Mouse (Mus musculus): ENCODE data around the gene Hexb. TPM values are rescaled to one million over a fixed set of nuclear protein-coding genes. Genes with fewer than 3 reads are reported as not detected.
"Not testable (repeated sequence)": the region's sequence is repeated elsewhere in the genome, so short reads cannot be mapped to it uniquely, and the experiment has no call there.

Hexb gene
- polyA plus RNA-seq, 1 experiment from 2014 or later: 26.1 TPM

DNA sequence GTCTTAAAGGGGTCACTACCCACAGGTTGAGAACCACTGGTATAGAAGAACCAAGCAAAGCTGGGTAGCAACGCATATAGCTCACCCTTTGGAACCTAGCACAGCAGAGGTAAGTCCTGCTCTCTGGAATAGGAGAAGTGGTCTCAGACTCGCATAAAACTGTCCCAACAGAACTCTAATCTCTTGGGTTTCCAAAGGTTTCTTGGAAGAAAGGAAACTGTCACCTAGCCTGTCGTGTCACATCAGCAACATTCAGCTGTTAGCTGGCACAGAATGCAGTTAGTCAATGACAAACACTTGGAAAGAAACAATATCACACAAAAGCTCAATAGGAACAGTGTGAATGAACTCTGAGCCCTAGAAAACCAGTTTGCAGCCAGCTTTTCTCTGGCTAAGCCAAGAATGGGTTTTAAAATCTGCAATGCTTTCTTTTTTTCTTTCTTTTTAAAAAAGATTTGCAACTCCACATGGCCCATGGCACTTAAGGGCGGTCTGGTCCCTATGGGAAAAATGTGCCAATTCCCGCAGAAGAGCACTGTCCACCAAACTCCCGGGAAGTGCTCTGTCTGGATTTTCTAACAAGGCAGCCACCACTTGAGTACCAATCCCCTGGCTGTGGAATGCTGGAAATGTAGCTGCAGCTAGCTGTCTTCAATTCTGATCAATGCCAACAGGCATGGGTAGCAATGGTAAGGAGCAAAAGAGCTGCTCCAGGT is 17.9 kb downstream of the Hexb start:
- DNase-seq (ENCODE audit: low spot score, missing footprints): peak; percentile 67
- H3K9me3 ChIP-seq (ENCODE audit: control insufficient read depth, low read length): no peaks in the 10 kb centered on the region
- no peak overlapping the region for H3K9ac ChIP-seq (ENCODE audit: low read length)
- no peak overlapping the region for H3K4me3 ChIP-seq (ENCODE audit: low read depth, low read length)
- WGBS: 66% methylated on average over 6 of the region's 6 CpGs
- no peaks in the 10 kb centered on the region; the same call in 1 of the 2 replicates for H3K36me3 ChIP-seq (ENCODE audit: control insufficient read depth, insufficient read depth, low read length)
- 0 out of 2 replicates have a peak, but pooled peaks cover 2% of the 10 kb centered on the region for H3K4me1 ChIP-seq (ENCODE audit: control insufficient read depth, insufficient read depth, low read length)
- no peaks in the 10 kb centered on the region for H3K27me3 ChIP-seq (ENCODE audit: control insufficient read depth, insufficient read depth, low read length)
- no peak overlapping the region for H3K4me2 ChIP-seq
- no peak for ATAC-seq (ENCODE audit: low FRiP score)
- no peak overlapping the region for H3K27ac ChIP-seq (ENCODE audit: low read depth, low read length)

DNA sequence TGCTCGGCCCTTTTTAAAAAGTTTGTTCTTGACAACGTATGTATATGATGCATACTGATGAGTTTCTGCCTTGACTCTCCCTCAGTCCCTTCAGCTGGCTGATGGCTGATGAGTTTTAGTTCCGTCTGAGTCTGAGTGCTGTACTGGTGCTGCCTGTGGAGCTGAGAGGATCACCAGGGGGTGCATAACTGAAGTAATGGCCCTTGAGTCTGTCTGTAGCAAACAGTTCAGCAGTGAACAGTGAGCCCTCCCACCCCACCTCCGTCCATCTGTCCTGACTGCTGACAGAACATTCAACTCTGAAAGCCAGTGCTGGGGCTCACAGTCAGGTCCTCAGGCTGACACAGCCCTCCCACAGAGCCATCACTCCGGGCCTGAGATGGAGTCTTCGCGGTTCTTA is 19.2 kb downstream of the Hexb start:
- Histone ChIP-seq H3K27ac (ENCODE audit: low read depth, low read length) (no peak overlapping the region), H3K4me2 (no peak overlapping the region), H3K9ac (ENCODE audit: low read length) (no peak overlapping the region), H3K4me1 (ENCODE audit: control insufficient read depth, insufficient read depth, low read length) (0 out of 2 replicates have a peak, but pooled peaks cover 2% of the 10 kb centered on the region), H3K4me3 (ENCODE audit: low read depth, low read length) (no peak overlapping the region), H3K36me3 (ENCODE audit: control insufficient read depth, insufficient read depth, low read length) (peaks cover 10% of the 10 kb centered on the region), H3K27me3 (ENCODE audit: control insufficient read depth, insufficient read depth, low read length) (no peaks in the 10 kb centered on the region), H3K9me3 (ENCODE audit: control insufficient read depth, low read length) (no peaks in the 10 kb centered on the region)
- no peak for DNase-seq (ENCODE audit: low spot score, missing footprints)
- ATAC-seq (ENCODE audit: low FRiP score): no peak
- WGBS: 71% methylated on average over 7 of the region's 7 CpGs

DNA sequence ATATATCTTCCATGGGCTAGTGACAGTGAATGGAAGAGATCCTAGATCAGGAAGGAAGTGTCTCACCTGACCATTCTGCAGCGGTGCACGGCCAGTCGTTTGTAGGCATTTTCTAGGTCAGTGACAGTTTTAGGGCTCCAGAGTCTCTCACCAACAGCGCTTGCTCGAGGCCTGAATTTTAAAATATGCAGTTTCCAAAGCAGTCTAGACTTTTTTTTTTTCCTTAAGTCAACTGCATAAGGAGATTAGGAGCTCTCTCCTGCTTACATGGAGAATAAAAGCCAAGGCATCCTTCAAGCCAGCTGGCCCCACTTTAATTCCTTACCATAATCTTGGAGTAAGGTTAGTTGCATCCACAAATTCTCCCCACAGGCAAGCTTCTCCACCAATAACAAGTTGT is 21.4 kb downstream of the Hexb start:
- Histone ChIP-seq H3K9me3 (ENCODE audit: control insufficient read depth, low read length) (no peaks in the 10 kb centered on the region), H3K9ac (ENCODE audit: low read length) (no peak overlapping the region), H3K36me3 (ENCODE audit: control insufficient read depth, insufficient read depth, low read length) (peaks cover 14% of the 10 kb centered on the region), H3K27me3 (ENCODE audit: control insufficient read depth, insufficient read depth, low read length) (no peaks in the 10 kb centered on the region), H3K4me2 (no peak overlapping the region), H3K4me3 (ENCODE audit: low read depth, low read length) (no peak overlapping the region), H3K4me1 (ENCODE audit: control insufficient read depth, insufficient read depth, low read length) (0 out of 2 replicates have a peak, but pooled peaks cover 2% of the 10 kb centered on the region), H3K27ac (ENCODE audit: low read depth, low read length) (no peak overlapping the region; the same call in 1 of the 2 replicates)
- ATAC-seq (ENCODE audit: low FRiP score): no peak
- no peak for DNase-seq (ENCODE audit: low spot score, missing footprints)
- WGBS: 76% methylated on average over 5 of the region's 5 CpGs

DNA sequence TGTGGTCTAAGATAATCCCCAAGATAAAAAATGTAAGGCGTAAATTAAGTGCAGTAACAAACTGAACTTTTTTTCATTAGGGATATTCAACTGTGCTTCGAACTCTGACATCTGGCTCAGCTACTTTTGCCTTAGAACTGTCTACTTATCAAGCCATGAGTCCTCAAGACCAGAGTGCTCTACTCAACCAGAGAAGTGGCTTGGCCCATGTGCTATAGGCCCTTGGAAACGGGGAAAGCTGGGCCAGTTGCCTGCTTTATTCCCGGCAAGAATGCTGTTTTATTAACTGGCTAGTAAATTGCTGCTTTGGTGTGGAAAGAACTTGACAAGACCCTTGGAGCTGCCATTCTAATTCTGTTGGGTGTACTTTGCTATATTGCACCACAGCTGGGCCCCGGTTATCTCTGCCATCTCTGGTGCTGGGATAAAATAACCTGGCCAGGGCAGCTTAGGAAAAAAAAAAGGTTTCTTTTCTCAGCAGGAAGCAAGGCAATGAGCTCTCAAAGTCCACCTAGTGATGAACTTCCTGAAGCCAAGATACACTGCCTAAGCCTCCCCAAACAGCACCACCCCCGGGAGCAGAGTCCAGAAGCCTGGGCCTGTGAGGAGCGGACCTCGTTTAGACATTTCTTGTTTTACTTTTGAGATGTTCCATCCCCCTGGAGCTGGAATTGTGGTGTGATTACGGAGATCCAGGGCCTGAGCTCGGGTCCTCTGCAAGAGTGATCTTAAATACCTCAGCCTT is 22.5 kb downstream of the Hexb start:
- DNase-seq (ENCODE audit: low spot score, missing footprints): no peak
- 91% methylated on average over 10 of the region's 10 CpGs for WGBS
- Histone ChIP-seq H3K27ac (ENCODE audit: low read depth, low read length) (no peak overlapping the region), H3K27me3 (ENCODE audit: control insufficient read depth, insufficient read depth, low read length) (no peaks in the 10 kb centered on the region), H3K9ac (ENCODE audit: low read length) (no peak overlapping the region), H3K4me2 (no peak overlapping the region), H3K4me3 (ENCODE audit: low read depth, low read length) (no peak overlapping the region), H3K4me1 (ENCODE audit: control insufficient read depth, insufficient read depth, low read length) (0 out of 2 replicates have a peak, but pooled peaks cover 2% of the 10 kb centered on the region), H3K9me3 (ENCODE audit: control insufficient read depth, low read length) (no peaks in the 10 kb centered on the region), H3K36me3 (ENCODE audit: control insufficient read depth, insufficient read depth, low read length) (peaks cover 16% of the 10 kb centered on the region)
- no peak for ATAC-seq (ENCODE audit: low FRiP score)

DNA sequence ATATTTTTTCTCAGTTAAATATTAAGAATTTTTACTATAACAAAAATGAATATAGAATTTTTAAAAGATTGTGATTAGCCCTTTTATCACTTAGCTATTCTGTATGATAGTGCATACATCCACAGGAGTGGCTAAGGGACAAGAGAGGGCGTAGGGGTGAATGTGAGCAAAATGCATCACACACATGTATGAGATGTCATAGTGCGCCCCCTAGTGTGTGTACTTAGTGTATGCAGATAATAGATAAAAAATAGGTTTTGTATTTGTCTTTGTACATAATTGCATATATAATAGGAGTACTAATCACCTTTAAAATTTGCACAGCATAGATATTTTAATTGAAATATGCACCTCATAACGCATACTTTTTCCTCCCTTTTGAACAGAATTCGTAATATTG is 52.3 kb downstream of the Hexb start:
- no peak for ATAC-seq (ENCODE audit: low FRiP score)
- no peak overlapping the region for H3K27ac ChIP-seq (ENCODE audit: low read depth, low read length)
- H3K27me3 ChIP-seq (ENCODE audit: control insufficient read depth, insufficient read depth, low read length): no peaks in the 10 kb centered on the region
- H3K4me3 ChIP-seq (ENCODE audit: low read depth, low read length): no peak overlapping the region
- no peak overlapping the region for H3K9ac ChIP-seq (ENCODE audit: low read length)
- DNase-seq (ENCODE audit: low spot score, missing footprints): peak; percentile 80
- WGBS: 62% methylated on average over 4 of the region's 4 CpGs
- no peaks in the 10 kb centered on the region for H3K9me3 ChIP-seq (ENCODE audit: control insufficient read depth, low read length)
- H3K36me3 ChIP-seq (ENCODE audit: control insufficient read depth, insufficient read depth, low read length): peaks cover 15% of the 10 kb centered on the region; the same call in 1 of the 2 replicates
- no peak overlapping the region for H3K4me2 ChIP-seq
- H3K4me1 ChIP-seq (ENCODE audit: control insufficient read depth, insufficient read depth, low read length): no peaks in the 10 kb centered on the region

DNA sequence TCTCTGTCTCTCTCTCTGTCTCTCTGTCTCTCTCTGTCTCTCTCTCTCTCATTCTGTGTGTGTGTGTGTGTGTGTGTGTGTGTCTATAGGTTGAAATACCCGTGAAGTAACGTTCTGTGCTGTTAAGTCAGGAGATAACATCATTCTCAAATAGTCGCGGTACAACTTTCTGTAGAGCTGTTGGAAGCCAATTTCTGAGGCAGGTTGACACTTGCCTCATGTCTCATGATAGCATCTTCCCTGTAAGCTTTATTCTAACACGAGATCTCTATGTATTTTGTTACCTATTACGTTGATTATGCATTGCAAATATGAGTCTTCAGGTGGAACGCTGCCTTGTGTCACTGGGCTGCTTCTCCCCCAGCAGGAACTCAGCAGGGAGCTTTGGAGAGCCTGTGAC is 55.8 kb downstream of the Hexb start:
- peaks cover 6% of the 10 kb centered on the region; the same call in 1 of the 2 replicates for H3K36me3 ChIP-seq (ENCODE audit: control insufficient read depth, insufficient read depth, low read length)
- no peak overlapping the region for H3K27ac ChIP-seq (ENCODE audit: low read depth, low read length)
- no peaks in the 10 kb centered on the region for H3K9me3 ChIP-seq (ENCODE audit: control insufficient read depth, low read length)
- no peak overlapping the region for H3K9ac ChIP-seq (ENCODE audit: low read length)
- H3K4me3 ChIP-seq (ENCODE audit: low read depth, low read length): no peak overlapping the region
- H3K4me2 ChIP-seq: no peak overlapping the region
- ATAC-seq (ENCODE audit: low FRiP score): no peak
- no peaks in the 10 kb centered on the region for H3K27me3 ChIP-seq (ENCODE audit: control insufficient read depth, insufficient read depth, low read length)
- DNase-seq (ENCODE audit: low spot score, missing footprints): no peak
- whole genome bisulfite sequencing: 88% methylated on average over 7 of the region's 7 CpGs
- H3K4me1 ChIP-seq (ENCODE audit: control insufficient read depth, insufficient read depth, low read length): 0 out of 2 replicates have a peak, but pooled peaks cover 4% of the 10 kb centered on the region

DNA sequence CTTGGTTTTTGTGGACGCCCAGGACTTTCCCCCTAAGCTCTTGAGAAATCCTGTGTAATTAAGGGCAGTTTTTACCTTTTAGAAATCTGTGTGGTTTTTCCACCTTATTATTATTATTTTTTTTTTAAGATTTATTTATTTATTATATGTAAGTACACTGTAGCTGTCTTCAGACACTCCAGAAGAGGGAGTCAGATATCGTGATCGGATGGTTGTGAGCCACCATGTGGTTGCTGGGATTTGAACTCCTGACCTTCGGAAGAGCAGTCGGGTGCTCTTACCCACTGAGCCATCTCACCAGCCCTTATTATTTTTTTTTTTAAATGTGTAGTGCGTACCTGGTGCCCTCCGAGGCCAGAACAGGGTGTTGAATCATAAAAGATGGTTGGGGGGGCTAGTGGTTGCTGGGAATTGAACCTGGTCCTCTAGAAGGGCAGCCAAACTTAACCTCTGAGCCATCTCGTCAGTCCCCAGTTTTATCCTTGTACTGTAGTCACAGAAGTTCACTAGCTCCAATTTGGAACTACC is 59.7 kb downstream of the Hexb start:
- Histone ChIP-seq H3K4me3 (ENCODE audit: low read depth, low read length) (peak overlapping the region; percentile 82), H3K4me2 (peak overlapping the region; percentile 51), H3K9ac (ENCODE audit: low read length) (peak overlapping the region; percentile 79), H3K27ac (ENCODE audit: low read depth, low read length) (peak overlapping the region; percentile 71; the same call in 1 of the 2 replicates)
- not testable (repeated sequence) for H3K4me1 ChIP-seq (ENCODE audit: control insufficient read depth, insufficient read depth, low read length); H3K27me3 ChIP-seq (ENCODE audit: control insufficient read depth, insufficient read depth, low read length); H3K36me3 ChIP-seq (ENCODE audit: control insufficient read depth, insufficient read depth, low read length); ATAC-seq (ENCODE audit: low FRiP score); H3K9me3 ChIP-seq (ENCODE audit: control insufficient read depth, low read length)
- peak; percentile 59 for DNase-seq (ENCODE audit: low spot score, missing footprints)
- WGBS: 37% methylated on average over 8 of the region's 8 CpGs

DNA sequence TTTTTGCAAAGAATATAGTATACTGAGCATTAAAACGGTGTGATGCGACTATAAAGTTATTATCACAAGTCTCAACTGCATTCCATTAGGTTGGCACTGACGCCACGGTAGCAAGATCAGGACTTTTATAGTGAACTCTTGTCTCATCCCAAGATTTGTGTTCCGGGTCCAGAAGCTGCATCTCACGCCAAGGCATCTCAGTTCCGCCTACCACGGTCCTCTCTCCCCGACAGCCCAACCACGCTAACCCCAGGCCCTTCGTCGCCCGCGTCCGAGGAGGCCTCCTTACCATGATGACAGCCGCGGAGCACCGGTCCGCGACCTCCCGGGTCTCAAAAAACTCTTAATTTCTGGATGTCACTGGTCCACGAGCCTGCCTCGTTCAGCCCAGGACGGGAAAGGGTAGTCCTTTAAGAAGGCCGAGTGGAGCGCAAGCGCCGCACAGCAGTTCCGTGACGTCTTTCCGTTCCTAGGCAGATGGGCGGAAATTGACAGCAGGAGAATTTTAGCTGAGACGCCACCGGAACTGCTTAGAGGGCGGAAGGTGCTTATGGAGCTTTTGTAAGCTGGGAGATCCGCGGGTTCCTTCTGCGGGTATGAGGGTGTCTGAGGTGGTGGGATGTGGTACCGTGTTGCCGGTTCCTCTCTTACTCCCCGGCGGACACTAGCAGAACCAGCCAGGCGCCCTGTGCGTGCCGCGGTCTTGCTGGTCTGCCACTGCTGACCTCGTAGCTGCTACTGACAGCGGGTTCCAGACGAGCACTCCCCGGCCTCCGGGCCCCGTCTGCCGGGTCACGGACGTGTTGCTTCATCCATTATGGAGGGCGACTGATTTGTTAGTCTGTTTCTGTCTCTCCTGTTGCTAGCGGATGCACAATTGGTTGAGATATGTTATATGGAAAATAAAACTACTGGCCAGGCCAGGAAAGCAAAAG is 60.4 kb downstream of the Hexb start, which contains the start of the genes Gfm2 and Nsa2:
Gene Gfm2 (plus strand): TSS at position 472 of the 935 bp plus-strand sequence.
Gene Nsa2 (minus strand): TSS at position 472 of the 935 bp plus-strand sequence.
- ATAC-seq (ENCODE audit: low FRiP score) (peak; percentile 96), DNase-seq (ENCODE audit: low spot score, missing footprints) (peak; percentile 98)
- Histone ChIP-seq H3K4me1 (ENCODE audit: control insufficient read depth, insufficient read depth, low read length) (peaks cover 4% of the 10 kb centered on the region; the same call in 1 of the 2 replicates), H3K9ac (ENCODE audit: low read length) (peak within 1 kb of the TSS; percentile 79), H3K27ac (ENCODE audit: low read depth, low read length) (peak within 1 kb of the TSS; percentile 71), H3K4me3 (ENCODE audit: low read depth, low read length) (peak within 1 kb of the TSS; percentile 82), H3K27me3 (ENCODE audit: control insufficient read depth, insufficient read depth, low read length) (no peaks in the 10 kb centered on the region), H3K4me2 (peak within 1 kb of the TSS; percentile 75), H3K9me3 (ENCODE audit: control insufficient read depth, low read length) (no peaks in the 10 kb centered on the region), H3K36me3 (ENCODE audit: control insufficient read depth, insufficient read depth, low read length) (no peaks in the 10 kb centered on the region; the same call in 1 of the 2 replicates)
- under 1% methylated on average over 57 of the region's 57 CpGs for WGBS
